Mouse (Mus musculus) thymus, postnatal 10 days (tissue): Measurements from ENCODE around the gene Ppp1r2.

Source experiments
- DNase-seq, 2 experiments: peaks; one replicate each; pipeline ENCODE4 v3.0.0; 2021; ENCODE audit warnings: low spot score in 2 of 2

The Ppp1r2 gene

DNA sequence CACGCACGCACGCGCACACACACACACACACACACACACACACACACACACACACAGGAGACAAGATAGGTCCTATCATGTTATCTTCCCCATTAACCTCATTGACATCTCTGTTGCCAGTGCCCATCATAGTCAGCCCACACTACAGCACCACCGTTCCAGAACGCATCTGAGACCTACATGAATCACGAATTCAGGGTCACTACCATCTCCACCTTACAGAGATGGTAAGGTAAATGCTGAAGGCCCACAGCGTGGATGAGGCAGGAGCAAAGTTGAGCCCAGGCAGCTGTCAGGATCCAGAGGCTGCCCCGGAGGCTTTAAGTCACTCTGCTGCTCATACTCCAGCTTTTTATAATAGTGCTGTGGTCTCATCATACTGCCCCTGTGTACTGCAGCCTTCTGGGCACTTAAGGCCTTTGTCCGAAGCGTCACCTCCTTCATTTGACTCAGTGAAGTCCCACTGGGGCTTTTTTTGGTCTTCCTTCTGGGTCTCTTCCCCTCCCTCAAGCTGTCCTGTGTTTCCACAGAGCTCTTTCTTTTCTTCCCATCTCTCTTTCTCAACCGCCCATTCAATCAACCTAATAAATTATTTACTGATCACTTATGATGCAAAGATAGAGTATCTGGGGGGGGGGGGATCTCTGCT lies 40.1 kb downstream of the Ppp1r2 start:
- no peak for DNase-seq

DNA sequence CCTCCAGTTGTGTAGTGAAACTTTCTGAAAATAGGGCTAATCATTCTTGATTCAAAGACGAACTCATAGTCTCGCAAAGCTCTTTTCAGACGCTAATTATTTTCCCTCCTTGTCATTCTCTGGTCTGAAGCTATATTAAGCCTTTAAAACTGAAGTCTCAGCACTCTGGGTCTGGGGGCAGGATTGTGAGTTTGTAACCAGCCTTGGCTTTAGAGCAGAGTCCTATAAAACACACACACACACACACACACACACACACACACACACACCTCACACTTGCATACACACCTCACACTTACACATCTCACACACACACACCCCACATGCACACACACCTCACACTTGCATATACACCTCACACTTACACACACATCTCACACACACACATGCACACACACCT lies 40.7 kb downstream of the Ppp1r2 start:
- no peak for DNase-seq

DNA sequence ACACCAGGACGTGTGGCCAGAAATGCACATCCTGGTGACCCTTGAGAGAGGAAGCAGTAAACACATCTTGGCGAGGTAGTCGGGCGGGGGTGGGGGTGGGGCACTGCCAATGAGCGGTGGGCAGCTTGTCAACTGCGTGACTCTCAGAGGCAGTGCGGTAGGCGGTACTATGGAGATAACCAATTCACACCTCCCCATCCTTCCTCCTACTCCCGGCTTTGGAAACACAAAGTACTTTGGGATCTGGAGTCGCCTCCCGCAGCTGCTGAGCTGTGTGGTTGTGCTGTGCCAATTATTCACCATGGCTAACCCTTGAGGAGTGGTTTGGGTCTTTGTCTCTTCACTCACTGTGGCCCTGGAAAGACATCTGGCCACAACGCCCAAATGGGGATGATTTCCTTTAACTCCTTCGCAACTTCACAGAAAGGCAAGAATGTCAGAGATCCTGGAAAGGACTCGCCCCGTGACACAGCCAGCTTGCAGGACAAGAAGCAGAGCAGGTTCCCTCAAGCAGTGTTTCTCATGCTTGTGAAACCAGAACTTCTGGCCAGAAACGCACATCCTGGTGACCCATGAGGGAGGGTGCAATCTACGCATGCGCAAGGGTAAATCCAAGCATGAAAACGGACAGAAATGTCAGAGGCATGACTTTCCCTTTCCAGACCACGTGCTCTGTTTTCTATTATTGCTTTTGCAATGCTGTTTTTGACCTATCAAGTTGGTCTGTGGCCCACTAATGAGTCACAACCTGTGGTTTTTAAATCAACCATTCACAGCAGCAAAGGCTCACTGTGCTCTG lies 41.3 kb downstream of the Ppp1r2 start:
- DNase-seq, result no peak

DNA sequence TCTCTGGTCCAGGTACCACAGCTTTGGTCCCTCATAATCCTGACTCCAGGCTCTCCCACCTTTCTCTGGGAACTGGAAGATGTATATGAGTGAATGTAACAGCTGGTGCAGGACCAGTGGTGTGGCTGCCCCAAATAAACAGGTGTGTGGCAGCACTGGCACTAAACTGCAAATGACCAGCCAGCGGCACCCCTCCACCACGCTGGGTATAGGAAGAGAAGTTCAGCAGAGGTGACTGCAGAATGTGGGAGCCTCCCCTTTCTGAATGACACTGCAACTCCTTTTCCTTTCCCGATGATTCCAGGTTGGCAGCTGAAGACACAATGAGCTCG lies 41.9 kb downstream of the Ppp1r2 start:
- no peak for DNase-seq

DNA sequence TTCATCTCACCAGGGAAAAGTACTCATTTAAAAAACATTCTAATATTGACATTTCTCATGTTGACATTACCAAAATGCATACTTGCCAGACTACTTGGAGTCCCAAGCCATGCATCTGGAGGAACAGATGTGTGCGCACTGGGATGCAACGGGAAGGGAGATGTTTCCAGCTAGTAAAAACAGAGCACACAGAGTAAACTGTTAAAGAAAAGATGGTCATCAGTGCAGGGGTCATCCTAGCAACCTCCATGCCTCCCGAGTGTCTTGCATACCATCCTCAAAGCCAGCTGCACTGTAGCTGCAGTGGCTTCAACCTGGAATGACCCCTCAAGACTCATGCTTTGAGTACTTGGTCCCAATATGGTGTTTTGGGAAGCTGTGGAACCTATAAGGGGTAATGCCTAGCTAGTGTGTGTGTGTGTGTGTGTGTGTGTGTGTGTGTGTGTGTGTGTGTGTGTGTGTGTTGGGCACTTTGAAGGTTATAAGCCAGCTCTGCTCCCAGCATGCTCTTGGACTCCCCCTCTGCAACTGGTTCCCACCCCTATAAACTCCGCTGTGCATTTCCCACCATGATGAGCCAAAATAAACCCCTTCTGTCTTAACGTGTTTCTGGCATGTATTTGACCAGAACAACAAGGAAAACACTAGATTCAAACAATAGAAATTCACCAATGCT lies 42.4 kb downstream of the Ppp1r2 start:
- DNase-seq, result no peak

DNA sequence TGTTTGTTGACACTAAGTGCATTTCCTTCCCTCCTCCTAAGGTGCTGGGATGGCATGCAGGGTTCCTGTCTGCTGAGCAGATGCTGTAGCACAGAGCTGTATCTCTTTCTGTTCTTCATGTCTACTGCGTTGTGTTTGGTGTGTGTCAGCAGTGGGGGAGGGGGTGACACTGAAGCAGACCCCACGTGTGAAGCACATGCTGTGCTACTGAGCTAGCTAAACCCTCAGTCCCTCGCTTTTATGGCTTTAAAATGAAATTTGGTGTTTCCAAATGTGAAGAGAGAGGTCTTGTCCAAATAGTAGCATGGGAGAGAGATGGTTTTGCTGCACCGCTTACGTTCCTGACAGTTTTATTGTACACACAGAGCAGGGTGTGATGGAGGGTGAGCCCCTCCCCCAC lies 43.5 kb downstream of the Ppp1r2 start:
- no peak for DNase-seq

DNA sequence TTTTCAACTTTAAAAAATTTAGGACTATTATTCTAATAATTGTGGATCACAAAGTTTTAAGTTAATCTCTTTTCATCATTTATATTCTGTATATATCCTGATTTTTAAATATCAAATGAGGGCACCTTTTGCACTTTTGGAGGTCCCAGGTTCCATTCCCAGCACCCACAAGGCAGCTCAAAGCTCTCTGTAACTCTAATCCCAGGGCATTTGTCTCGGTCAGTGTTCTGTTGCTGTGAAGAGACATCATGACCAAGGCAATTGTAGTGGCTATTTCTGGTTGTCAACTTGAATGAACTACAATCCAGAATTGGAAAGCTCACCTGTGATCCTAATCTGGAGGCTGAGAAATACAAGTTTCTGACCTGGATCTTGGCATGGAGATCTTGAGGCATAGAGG lies 47.3 kb downstream of the Ppp1r2 start:
- DNase-seq, result no peak

DNA sequence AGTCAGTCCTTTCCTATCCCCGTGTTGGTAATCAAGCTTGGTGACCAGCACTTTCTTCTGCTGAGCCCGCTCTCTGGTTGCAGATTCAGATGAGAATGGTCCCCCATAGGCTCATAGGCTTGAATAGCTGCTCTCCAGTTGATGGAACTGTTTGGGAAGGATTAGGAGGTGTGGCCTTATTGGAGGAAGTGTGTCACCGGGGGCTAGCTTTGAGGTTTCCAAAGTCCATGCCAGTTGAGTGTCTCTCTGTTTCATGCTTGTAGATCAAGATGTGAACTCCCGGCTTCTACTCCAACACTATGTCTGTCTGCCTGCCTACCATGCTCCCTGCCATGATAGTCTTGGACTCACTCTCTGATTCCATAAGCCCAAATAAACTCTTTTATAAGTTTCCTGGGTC lies 59.8 kb downstream of the Ppp1r2 start:
- no peak for DNase-seq

DNA sequence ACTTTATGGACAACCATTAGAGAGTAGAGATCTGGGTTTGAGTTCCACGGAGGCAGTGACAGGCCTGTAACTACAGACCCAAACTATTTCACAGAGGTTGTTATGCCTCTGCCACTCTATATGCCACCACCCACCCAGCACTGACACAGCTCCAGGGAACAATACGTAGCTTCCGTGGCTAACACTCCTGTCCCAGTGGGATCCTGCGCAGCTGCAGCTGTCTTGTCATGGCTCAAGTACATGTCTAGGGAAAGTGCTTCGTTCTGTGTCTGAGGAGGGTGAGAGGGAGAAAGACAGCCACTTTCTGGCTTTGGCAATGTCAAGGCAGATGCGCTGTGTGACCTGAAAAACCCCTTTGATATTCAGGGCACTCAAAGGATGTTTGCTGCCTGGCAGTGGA lies 61.6 kb downstream of the Ppp1r2 start:
- DNase-seq, result no peak

DNA sequence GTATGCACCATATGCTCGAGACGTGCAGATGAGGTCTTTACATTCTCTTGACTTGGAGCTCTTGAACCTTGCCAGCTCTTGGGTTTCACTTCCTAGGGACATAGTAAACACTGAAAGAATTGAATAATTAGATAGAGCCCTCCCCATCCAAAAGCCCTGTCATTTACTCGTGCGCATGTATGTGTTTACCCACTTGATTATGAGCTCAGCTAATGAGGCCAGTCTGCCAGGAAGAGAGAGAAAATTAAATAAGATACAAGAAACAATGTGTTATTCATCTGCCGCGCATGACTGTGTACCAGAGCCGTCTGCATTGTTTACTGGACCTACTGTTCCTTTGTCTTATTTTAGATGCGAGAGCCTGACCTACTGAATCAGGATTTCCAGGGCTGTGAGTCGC lies 63.6 kb downstream of the Ppp1r2 start:
- no peak for DNase-seq

DNA sequence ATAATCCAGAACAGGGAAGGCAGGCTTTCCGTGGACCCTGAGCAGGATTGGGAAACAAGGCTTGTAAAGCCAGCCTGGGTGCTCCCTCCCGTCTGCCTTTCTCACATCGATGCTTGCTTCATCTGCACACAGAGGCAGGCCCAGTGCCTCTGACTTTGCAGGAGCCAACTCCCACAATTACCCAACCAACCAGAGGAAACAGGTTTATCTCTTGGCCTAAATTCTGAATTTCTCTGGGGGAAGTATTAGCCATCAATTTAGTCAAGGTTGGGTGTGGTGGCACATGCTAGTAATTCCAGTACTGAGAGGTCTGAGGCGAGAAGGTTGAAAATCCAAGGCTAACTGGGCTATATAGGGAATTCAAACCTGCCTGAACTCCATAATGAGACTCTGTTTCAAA lies 64.6 kb downstream of the Ppp1r2 start:
- DNase-seq, result no peak

DNA sequence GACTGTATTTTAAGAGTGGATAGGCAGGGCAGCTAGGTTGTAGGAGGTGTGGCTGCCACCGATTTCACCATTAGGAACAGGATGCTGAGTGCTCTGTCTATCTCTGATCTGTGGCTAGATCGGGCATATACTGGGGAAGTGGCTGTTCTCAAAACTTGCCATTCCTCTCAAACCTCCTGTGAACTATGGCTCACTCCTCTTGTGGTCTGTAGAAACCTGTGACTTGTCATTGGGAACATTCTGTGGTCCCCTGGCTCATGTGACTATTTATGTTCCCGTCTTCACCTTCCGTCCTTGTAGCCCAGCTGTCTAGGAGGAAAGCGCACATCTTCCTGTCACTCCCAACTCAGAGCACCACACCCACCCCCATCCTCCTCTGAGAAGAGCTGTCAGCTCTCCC lies 65.2 kb downstream of the Ppp1r2 start:
- DNase-seq, result no peak

DNA sequence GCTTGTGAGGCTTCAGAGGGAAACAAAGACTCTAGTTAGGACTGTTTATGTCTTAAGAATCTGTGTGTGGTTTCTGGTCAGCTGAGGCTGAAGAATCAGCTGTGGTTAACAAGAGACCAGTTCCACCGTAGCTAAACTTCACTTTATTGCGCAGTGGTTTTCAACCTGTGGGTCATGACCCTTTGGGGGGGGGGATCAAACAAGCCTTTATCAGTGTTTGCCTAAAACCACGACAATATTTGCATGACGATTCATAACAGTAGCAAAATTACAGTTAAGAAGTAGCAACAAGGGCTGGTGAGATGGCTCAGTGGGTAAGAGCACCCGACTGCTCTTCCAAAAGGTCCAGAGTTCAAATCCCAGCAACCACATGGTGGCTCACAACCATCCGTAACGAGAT lies 69.4 kb downstream of the Ppp1r2 start:
- DNase-seq, result no peak

DNA sequence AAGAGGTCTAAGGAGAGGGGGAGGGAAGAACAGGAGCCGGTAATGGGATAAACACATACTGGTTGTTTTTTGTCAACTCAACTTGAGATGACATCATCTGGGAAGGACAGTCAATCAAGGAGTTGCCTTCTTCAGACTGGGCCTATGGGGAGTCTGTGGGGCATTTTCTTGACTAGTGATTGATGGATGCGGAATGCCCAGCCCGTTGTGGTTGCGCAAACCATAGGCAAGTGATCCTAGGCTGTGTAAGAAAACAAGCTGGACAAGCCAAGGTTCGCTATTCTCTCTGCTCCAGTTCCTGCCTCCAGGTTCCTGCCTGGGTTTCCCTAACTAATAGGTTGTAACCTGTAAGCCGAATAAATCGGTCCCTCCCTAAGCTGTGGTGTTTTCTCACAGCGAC lies 69.9 kb downstream of the Ppp1r2 start:
- DNase-seq, result no peak

DNA sequence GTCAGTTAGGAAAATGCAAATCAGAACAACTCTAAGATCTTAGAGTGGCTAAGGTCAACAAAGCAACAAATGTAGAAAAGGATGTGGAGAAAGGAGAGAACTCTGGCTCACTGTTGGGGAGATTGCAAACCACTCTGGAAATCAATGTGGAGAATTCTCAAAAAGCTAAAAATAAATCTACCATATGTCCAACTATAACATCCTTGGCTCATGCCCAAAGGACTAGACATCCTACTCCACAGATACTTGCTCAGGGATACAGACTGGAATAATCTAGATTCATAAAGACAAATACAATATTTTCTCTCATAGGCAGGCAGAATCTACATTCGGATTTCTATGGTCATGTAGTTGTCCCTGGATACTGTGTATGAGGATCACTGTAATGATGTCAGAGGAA lies 70.9 kb downstream of the Ppp1r2 start:
- DNase-seq, result no peak

DNA sequence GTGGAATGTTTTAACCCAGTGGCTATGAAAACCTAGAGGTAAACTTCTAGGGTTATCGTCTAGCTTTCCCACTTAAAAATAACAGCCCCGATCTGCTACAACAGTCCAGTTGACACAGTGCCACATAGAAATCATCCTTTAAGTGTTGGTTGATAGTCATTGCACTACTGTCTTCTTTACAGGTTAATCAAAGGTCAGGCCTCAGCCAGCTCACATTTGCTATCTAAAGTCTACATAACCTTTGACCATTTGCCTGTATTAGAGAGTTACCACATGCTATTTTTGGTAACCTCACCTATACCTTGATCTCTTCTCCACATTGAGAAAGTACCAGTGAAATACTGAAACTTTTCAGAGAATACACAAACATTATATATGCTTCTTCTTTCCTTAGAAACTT lies 73.4 kb downstream of the Ppp1r2 start:
- DNase-seq, result no peak
